Mouse (Mus musculus) heart, embryonic 16.5 days (tissue): ENCODE data around the gene Vav1. TPM values are rescaled to one million over a fixed set of nuclear protein-coding genes. Genes with fewer than 3 reads are reported as not detected.
A peak's percentile ranks its signal among the peaks of the same experiment; 100 is the strongest.

ENCODE experiments used
- ATAC-seq: fragments of 200-750 bp; cut with Nextera tagmentation; replicated peaks from 2 replicates; pipeline ENCODE4 v1.8.0; 2017; ENCODE audit warnings: moderate number of reproducible peaks; ENCODE audit not compliant: insufficient read depth, low FRiP score; ENCODE audit errors: extremely low read depth
- H3K27ac ChIP-seq: fragments of 300-500 bp; sonication (generic); 2 replicates; pipeline ENCODE4 v1.5.1; 2014; ENCODE audit warnings: mild to moderate bottlenecking, low read length, control low read depth, moderate library complexity
- H3K27me3 ChIP-seq: fragments of 300-500 bp; sonication (generic); 2 replicates; pipeline ENCODE4 v1.6.1; 2014; ENCODE audit warnings: low read length, mixed read lengths; ENCODE audit not compliant: control insufficient read depth, insufficient read depth
- H3K36me3 ChIP-seq: fragments of 300-500 bp; sonication (generic); 2 replicates; pipeline ENCODE4 v1.6.1; 2014; ENCODE audit not compliant: control insufficient read depth, insufficient read depth
- H3K4me1 ChIP-seq: fragments of 300-500 bp; sonication (generic); 2 replicates; pipeline ENCODE4 v1.6.1; 2014; ENCODE audit warnings: low read length, mixed read lengths; ENCODE audit not compliant: control insufficient read depth, insufficient read depth
- H3K4me2 ChIP-seq: fragments of 300-500 bp; sonication (generic); 2 replicates; pipeline ENCODE4 v1.6.1; 2014; ENCODE audit warnings: low read depth, mild to moderate bottlenecking, control low read depth, low read length
- H3K4me3 ChIP-seq: fragments of 300-500 bp; sonication (generic); 2 replicates; pipeline ENCODE4 v1.5.1; 2014; ENCODE audit warnings: mild to moderate bottlenecking, control low read depth, low read length
- H3K9ac ChIP-seq: fragments of 300-500 bp; sonication (generic); 2 replicates; pipeline ENCODE4 v1.6.1; 2014; ENCODE audit warnings: low read length, control low read depth
- H3K9me3 ChIP-seq: fragments of 300-500 bp; sonication (generic); replicated peaks from 2 replicates; pipeline ENCODE4 v1.6.1; 2016; ENCODE audit warnings: low read length; ENCODE audit not compliant: control insufficient read depth
- WGBS: fragments of 180-500 bp; shearing (Covaris S2); extraction: QIAGEN DNeasy Blood & Tissue Kit; methylation state at CpG from one replicate; pipeline ENCODE4 v1.1.7; 2014; 5-methylcytosine and 5-hydroxymethylcytosine counted together
- polyA plus RNA-seq: library from polyadenylated mRNA; unstranded; fragments of >200 nt; fragmentation: Nextera tagmentation; extraction: Ambion mirVana; gene quantifications from 2 replicates; pipeline ENCODE4 v1.2.1, GENCODE M21; 2015

The Vav1 gene
- polyA plus RNA-seq, 1 experiment from 2014 or later, result 13.5 TPM

- Histone ChIP-seq H3K27ac (no peak overlapping the region), H3K36me3 (peaks cover 31% of the 10 kb centered on the region), H3K9ac (no peak overlapping the region), H3K4me2 (no peak overlapping the region), H3K27me3 (no peaks in the 10 kb centered on the region), H3K9me3 (no peaks in the 10 kb centered on the region), H3K4me3 (no peak overlapping the region), H3K4me1 (no peaks in the 10 kb centered on the region)
- 95% methylated on average over 9 of the region's 9 CpGs for WGBS
- ATAC-seq, result no peak
Observed at GRCm38 (mm10) chr17:57237181-57237580, 41.7 kb upstream of the Vav1 start.

- no peak for ATAC-seq
- Histone ChIP-seq H3K9me3 (no peaks in the 10 kb centered on the region), H3K36me3 (peaks cover 21% of the 10 kb centered on the region), H3K9ac (no peak overlapping the region), H3K27ac (no peak overlapping the region), H3K4me1 (peaks cover 14% of the 10 kb centered on the region), H3K4me2 (no peak overlapping the region), H3K4me3 (no peak overlapping the region), H3K27me3 (no peaks in the 10 kb centered on the region)
- 67% methylated on average over 10 of the region's 10 CpGs for WGBS
Observed at GRCm38 (mm10) chr17:57243650-57244370, 35.1 kb upstream of the Vav1 start.

- H3K4me2 ChIP-seq, result no peak overlapping the region
Observed at GRCm38 (mm10) chr17:57245311-57245929, 33.5 kb upstream of the Vav1 start.

DNA sequence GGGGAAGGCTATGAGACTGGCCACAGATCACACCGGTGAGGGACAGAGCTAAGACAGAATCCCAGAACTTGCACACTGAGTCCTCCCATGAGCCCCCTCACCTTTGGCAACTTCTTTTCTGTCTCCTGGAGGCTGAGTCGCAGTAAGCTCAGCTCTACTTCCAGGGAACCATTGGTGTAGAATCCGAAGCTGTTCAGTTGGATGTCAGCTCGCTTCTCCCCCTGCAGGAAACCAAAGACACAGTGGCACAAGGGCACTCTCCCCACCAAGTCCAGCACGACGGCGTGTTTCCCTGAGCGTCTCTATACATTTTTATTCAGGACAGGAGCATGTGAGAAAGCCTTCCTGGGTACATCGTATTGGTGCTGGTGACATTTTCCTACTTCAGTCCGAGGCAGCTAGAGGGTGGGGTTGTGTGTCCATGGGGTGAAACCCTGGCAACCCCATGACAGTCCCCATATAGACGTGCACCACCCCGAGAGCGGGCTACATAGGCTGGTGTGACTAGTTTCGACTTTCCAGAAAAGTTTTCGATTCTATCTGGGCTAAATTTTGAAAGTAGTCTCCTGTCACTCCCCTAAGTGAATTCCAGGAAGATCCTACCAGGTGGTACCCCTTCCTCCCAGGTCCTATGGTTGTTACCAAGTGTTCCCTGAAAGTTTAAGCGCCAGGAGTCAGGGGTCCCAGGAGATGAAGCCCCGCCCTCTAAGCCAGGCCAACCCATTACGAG, 32.1 kb upstream of the Vav1 start:
- Histone ChIP-seq H3K4me1 (peaks cover 20% of the 10 kb centered on the region), H3K9ac (peak overlapping the region; percentile 87), H3K9me3 (no peaks in the 10 kb centered on the region), H3K4me3 (peak overlapping the region; percentile 86), H3K4me2 (peak overlapping the region; percentile 82), H3K36me3 (peaks cover 16% of the 10 kb centered on the region), H3K27ac (peak overlapping the region; percentile 86), H3K27me3 (no peaks in the 10 kb centered on the region)
- 3% methylated on average over 18 of the region's 18 CpGs for WGBS
- no peak for ATAC-seq

More at GRCm38 (mm10) chr17:57245311-57245929, 33.5 kb upstream of the Vav1 start:
- no peak for ATAC-seq
- WGBS, result 91% methylated on average over 10 of the region's 10 CpGs
- H3K4me3 ChIP-seq, result no peak overlapping the region
- no peaks in the 10 kb centered on the region for H3K27me3 ChIP-seq
- H3K9me3 ChIP-seq, result no peaks in the 10 kb centered on the region
- H3K4me1 ChIP-seq, result peaks cover 16% of the 10 kb centered on the region
- no peak overlapping the region for H3K27ac ChIP-seq
- no peak overlapping the region for H3K9ac ChIP-seq
- peaks cover 21% of the 10 kb centered on the region for H3K36me3 ChIP-seq

DNA sequence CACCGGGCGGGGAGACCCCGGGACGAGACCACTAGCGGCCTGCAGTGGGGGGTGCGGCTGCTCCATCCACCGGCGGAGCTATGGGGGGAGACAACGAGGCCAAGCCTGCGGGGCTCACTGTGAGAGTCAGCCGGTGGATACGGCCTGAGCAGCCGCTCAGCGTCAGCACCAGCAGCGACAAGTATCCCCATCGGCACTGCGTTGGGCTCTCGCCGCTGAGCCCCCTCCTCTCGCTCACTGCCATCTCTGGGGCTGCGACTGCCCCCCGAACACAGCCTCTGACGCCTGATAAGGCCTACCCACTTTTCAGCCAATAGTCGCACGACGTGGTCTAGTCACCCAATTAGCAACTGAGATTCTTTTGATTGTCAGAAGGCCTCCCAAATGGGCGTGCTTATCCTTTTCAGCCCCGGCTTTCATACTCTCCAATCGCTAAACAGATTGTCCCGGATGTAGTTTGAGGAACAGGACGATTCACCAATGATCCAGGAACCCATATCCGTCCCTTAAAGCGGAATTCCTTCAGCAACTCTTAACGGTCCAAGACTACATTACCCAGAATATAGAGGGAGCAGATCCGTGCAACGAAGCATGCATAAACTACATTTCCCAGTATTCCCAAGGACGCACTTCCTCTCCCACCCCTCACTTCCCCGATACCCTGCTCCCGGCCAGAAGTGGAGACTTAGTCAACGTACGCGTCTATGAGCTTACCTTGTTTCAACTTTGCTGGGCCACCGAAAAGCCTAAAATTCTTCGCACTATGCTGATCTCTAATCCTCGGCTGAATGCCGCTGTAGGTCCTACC, 31.3 kb upstream of the Vav1 start:
- peak overlapping the region; percentile 87 for H3K9ac ChIP-seq
- H3K27ac ChIP-seq, result peak overlapping the region; percentile 95
- WGBS, result under 1% methylated on average over 46 of the region's 46 CpGs

DNA sequence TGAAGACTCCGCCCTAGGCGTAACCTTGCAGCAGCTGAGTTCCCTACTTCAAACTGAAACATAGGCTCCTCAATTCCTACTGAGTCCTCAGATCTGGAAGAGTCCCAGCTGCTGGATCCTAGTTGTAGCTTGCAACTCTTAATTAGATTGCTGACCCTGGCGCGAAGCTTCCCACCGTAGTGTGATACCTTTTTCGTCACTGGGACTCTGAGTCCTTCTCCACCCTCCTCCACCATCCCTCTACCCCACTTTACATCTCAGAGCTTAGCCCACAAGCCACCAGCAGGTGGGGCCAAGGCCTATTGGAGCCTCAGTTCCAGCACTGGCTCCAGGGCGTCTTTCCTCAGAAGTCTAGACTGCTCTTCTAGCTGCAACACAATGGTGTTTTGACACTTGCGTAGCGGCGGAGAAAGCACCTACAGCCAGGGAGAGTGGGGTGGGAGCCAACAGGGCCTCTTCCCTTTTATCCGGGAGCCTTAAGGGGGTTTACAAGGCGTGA, 30.6 kb upstream of the Vav1 start, which contains the start of gene Gpr108:
Gpr108 (minus strand) TSS at position 246 of the 499 bp plus-strand sequence.
- Histone ChIP-seq H3K9ac (peak within 1 kb of the TSS; percentile 87), H3K4me3 (peak within 1 kb of the TSS; percentile 86), H3K36me3 (peaks cover 6% of the 10 kb centered on the region; the same call in 1 of the 2 replicates), H3K4me1 (peaks cover 20% of the 10 kb centered on the region), H3K27me3 (no peaks in the 10 kb centered on the region), H3K9me3 (no peaks in the 10 kb centered on the region), H3K4me2 (peak within 1 kb of the TSS; percentile 82), H3K27ac (peak within 1 kb of the TSS; percentile 95)
- under 1% methylated on average over 12 of the region's 12 CpGs for WGBS
- peak; percentile 55 for ATAC-seq

More for the DNA sequence above, 31.3 kb upstream of the Vav1 start:
- peak overlapping the region; percentile 82 for H3K4me2 ChIP-seq
- peak overlapping the region; percentile 86 for H3K4me3 ChIP-seq
- ATAC-seq, result peak; percentile 88
- peaks cover 20% of the 10 kb centered on the region for H3K4me1 ChIP-seq
- no peaks in the 10 kb centered on the region for H3K27me3 ChIP-seq
- no peaks in the 10 kb centered on the region for H3K9me3 ChIP-seq
- peaks cover 10% of the 10 kb centered on the region for H3K36me3 ChIP-seq

- ATAC-seq, result no peak
- WGBS, result 8% methylated on average over 13 of the region's 13 CpGs
- Histone ChIP-seq H3K9me3 (no peaks in the 10 kb centered on the region), H3K4me3 (peak overlapping the region; percentile 82), H3K4me1 (peaks cover 20% of the 10 kb centered on the region), H3K27ac (peak overlapping the region; percentile 95), H3K9ac (peak overlapping the region; percentile 78), H3K36me3 (peaks cover 5% of the 10 kb centered on the region; the same call in 1 of the 2 replicates), H3K27me3 (no peaks in the 10 kb centered on the region), H3K4me2 (peak overlapping the region; percentile 71)
Observed at GRCm38 (mm10) chr17:57248771-57249170, 30.1 kb upstream of the Vav1 start.
